Mouse (Mus musculus): Measurements from ENCODE around the gene Prkcz. TPM values are rescaled to one million over a fixed set of nuclear protein-coding genes. Genes with fewer than 3 reads are reported as not detected.

Gene Prkcz
- polyA plus RNA-seq, 1 experiment from 2014 or later = 2.4 TPM

- no peaks in the 10 kb centered on the region for H3K36me3 ChIP-seq (replicated peaks)
- H3K27me3 ChIP-seq = peaks cover 3% of the 10 kb centered on the region; the same call in 1 of the 2 replicates
- WGBS (ENCODE audit: insufficient replicate concordance) = 48% methylated on average over 1 of the region's 1 CpGs
- ATAC-seq (ENCODE audit: insufficient read depth) = no peak
- no peak overlapping the region for H3K9ac ChIP-seq
- no peak overlapping the region for H3K27ac ChIP-seq (replicated peaks)
- no peak overlapping the region for H3K4me3 ChIP-seq (replicated peaks)
- no peaks in the 10 kb centered on the region for H3K9me3 ChIP-seq (replicated peaks)
- H3K4me1 ChIP-seq (replicated peaks) = 0 out of 2 replicates have a peak, but pooled peaks cover 3% of the 10 kb centered on the region
- H3K4me2 ChIP-seq = no peak overlapping the region
Measured at GRCm38 (mm10) chr4:155280768-155281121, 80.4 kb downstream of the Prkcz start.

DNA sequence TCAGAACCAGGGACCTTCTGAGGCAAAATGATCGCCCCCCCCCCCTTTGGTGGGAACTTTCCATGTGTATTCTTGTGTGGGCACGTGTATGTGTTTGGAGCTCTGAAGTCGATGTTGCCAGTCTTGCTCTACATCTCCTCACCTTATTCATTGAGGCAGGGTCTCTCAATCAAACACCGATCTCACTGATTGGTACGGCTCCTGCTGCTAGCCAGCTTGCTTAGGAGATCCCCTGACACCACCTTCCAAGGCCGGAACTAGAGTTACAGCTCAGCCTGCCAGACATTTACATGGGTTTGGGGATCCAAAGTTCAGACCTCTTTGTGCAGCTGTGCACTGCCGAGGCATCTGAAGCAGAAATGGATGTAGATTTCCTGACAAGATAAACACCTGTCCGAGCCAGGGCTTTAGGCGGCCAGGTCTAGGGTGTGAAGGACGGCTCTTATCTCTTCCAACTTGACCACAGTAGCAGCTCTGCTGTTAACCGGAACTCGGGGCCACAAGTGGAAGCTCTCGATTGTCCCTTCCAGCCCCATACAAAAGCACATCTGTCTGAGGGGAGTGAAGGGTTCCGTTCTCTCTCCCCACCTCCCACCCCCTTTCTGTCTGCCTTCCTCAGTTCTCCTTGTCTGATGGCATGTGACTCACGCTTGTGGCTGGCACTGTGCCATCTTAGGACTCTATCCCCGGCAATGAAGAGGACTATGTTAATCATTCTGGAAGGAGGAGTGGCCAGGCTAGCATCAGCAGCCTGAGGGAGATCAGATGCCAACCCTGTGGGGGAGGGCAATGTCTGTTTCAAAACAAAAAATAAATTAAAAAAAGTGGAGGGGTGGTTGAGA, 81.0 kb downstream of the Prkcz start:
- WGBS (ENCODE audit: insufficient replicate concordance) = 40% methylated on average over 16 of the region's 16 CpGs

DNA sequence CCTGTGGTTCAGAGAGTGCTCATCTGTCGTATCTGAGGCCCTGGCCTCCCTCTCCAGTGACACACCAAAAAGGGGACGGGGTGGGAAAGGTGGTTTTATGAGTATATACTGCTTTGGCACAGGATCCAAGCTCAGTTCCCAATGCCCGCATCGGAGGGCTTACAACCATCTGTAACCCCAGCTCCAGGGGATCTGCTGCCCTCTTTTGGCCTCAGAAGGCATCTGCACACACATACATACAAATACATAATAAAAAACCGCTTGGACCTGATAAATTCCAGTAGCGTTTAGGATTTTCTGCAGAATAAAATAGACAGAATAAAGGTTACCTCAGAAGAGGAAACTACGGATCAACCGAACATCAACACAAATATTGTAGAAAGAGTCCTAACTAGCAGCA, 82.1 kb downstream of the Prkcz start:
- 56% methylated on average over 8 of the region's 8 CpGs for WGBS (ENCODE audit: insufficient replicate concordance)
- H3K4me3 ChIP-seq (replicated peaks) = no peak overlapping the region
- H3K27me3 ChIP-seq = peaks cover 3% of the 10 kb centered on the region; the same call in 1 of the 2 replicates
- H3K36me3 ChIP-seq (replicated peaks) = no peaks in the 10 kb centered on the region
- no peak overlapping the region for H3K4me2 ChIP-seq
- H3K27ac ChIP-seq (replicated peaks) = no peak overlapping the region
- H3K9me3 ChIP-seq (replicated peaks) = no peaks in the 10 kb centered on the region
- 0 out of 2 replicates have a peak, but pooled peaks cover 3% of the 10 kb centered on the region for H3K4me1 ChIP-seq (replicated peaks)
- no peak for ATAC-seq (ENCODE audit: insufficient read depth)
- H3K9ac ChIP-seq = no peak overlapping the region

More for the DNA sequence above, 81.0 kb downstream of the Prkcz start:
- H3K9ac ChIP-seq = no peak overlapping the region
- H3K4me1 ChIP-seq (replicated peaks) = 0 out of 2 replicates have a peak, but pooled peaks cover 3% of the 10 kb centered on the region
- H3K4me2 ChIP-seq = no peak overlapping the region
- H3K9me3 ChIP-seq (replicated peaks) = no peaks in the 10 kb centered on the region
- H3K4me3 ChIP-seq (replicated peaks) = no peak overlapping the region
- no peaks in the 10 kb centered on the region for H3K36me3 ChIP-seq (replicated peaks)
- no peak overlapping the region for H3K27ac ChIP-seq (replicated peaks)
- ATAC-seq (ENCODE audit: insufficient read depth) = no peak
- peaks cover 3% of the 10 kb centered on the region; the same call in 1 of the 2 replicates for H3K27me3 ChIP-seq

GRCm38 (mm10) chr4:155277963-155278362, 83.2 kb downstream of the Prkcz start:
- no peak overlapping the region for H3K4me2 ChIP-seq
- H3K36me3 ChIP-seq (replicated peaks) = no peaks in the 10 kb centered on the region
- H3K9ac ChIP-seq = no peak overlapping the region
- H3K27me3 ChIP-seq = no peaks in the 10 kb centered on the region
- no peaks in the 10 kb centered on the region for H3K9me3 ChIP-seq (replicated peaks)
- ATAC-seq (ENCODE audit: insufficient read depth) = no peak
- no peak overlapping the region for H3K4me3 ChIP-seq (replicated peaks)
- H3K4me1 ChIP-seq (replicated peaks) = 0 out of 2 replicates have a peak, but pooled peaks cover 3% of the 10 kb centered on the region
- WGBS (ENCODE audit: insufficient replicate concordance) = 59% methylated on average over 6 of the region's 6 CpGs
- no peak overlapping the region for H3K27ac ChIP-seq (replicated peaks)

DNA sequence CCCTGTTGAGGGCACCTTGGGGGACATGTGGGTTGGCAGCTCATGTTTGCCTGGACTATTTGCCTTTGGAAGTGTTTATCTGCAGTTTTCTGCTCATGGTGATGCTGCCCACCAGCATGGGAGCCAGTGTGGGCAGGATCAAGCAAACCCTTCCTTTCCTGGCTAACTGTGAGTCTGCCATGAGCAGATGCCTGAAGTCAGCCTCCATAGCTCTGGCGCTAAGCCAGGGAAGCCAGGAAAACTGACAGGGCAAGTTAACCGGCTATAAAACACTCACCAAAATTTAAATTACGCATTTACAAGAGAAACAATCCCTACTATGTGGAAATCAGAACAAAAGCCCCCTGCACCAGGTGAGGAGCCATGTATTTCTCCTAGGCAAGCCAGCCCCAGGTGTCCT, 86.3 kb downstream of the Prkcz start:
- no peak overlapping the region for H3K27ac ChIP-seq (replicated peaks)

DNA sequence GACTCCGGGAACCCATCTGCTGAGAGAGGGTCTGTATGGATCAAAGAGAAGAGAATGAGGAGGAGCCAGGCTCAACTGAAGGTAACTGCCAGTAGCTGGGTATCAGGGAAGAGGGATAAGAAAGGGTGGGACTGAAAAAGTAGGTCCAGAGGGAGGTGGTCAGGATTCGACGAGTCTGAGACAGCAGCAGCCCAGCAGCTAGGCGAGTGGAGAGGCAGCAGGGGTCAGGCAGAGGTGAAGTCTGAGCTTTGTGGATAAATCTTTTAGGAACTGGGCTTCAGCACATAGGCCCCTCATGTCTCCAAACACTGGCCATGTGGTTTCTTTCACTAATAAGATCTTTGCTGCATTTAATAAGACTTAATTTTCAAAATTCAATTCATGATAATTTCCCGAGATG, 86.7 kb downstream of the Prkcz start:
- 46% methylated on average over 5 of the region's 5 CpGs for WGBS (ENCODE audit: insufficient replicate concordance)
- H3K9ac ChIP-seq = no peak overlapping the region
- no peak overlapping the region for H3K27ac ChIP-seq (replicated peaks)
- no peak overlapping the region for H3K4me3 ChIP-seq (replicated peaks)
- no peak for ATAC-seq (ENCODE audit: insufficient read depth)
- no peaks in the 10 kb centered on the region for H3K4me1 ChIP-seq (replicated peaks)
- H3K36me3 ChIP-seq (replicated peaks) = no peaks in the 10 kb centered on the region
- H3K9me3 ChIP-seq (replicated peaks) = no peaks in the 10 kb centered on the region
- no peak overlapping the region for H3K4me2 ChIP-seq
- no peaks in the 10 kb centered on the region for H3K27me3 ChIP-seq

More for the DNA sequence above, 86.3 kb downstream of the Prkcz start:
- no peaks in the 10 kb centered on the region for H3K4me1 ChIP-seq (replicated peaks)
- no peaks in the 10 kb centered on the region for H3K27me3 ChIP-seq
- 48% methylated on average over 3 of the region's 3 CpGs for WGBS (ENCODE audit: insufficient replicate concordance)
- ATAC-seq (ENCODE audit: insufficient read depth) = no peak
- no peaks in the 10 kb centered on the region for H3K9me3 ChIP-seq (replicated peaks)
- no peak overlapping the region for H3K9ac ChIP-seq
- no peaks in the 10 kb centered on the region for H3K36me3 ChIP-seq (replicated peaks)
- H3K4me3 ChIP-seq (replicated peaks) = no peak overlapping the region
- H3K4me2 ChIP-seq = no peak overlapping the region

DNA sequence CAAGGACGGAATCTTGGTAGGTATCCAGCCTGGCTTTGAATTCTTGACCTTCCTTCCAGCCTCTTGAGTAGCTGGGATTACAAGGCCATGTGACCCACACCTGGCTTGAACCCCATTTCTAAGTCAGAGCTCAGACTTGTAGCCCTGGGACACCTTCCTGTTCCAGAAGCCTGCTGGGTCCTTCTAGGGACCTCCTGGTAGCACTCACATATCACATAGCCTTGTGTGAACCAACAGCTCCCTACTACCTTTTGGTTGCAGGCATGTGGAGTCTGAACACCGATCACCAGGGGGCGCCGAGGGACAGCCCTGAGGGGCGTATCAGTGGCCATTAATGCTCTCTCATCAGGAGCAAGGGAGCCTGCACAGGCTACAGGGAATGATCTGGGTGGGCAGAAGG, 92.8 kb downstream of the Prkcz start:
- Histone ChIP-seq H3K27ac (replicated peaks) (no peak overlapping the region), H3K9ac (no peak overlapping the region), H3K4me2 (no peak overlapping the region), H3K36me3 (replicated peaks) (no peaks in the 10 kb centered on the region), H3K4me1 (replicated peaks) (no peaks in the 10 kb centered on the region; the same call in 1 of the 2 replicates), H3K27me3 (no peaks in the 10 kb centered on the region), H3K9me3 (replicated peaks) (no peaks in the 10 kb centered on the region), H3K4me3 (replicated peaks) (no peak overlapping the region)
- ATAC-seq (ENCODE audit: insufficient read depth) = no peak
- 25% methylated on average over 5 of the region's 5 CpGs for WGBS (ENCODE audit: insufficient replicate concordance)

GRCm38 (mm10) chr4:155267639-155268175, 93.5 kb downstream of the Prkcz start:
- no peak overlapping the region for H3K4me2 ChIP-seq
- 49% methylated on average over 12 of the region's 12 CpGs for WGBS (ENCODE audit: insufficient replicate concordance)
- no peaks in the 10 kb centered on the region; the same call in 1 of the 2 replicates for H3K4me1 ChIP-seq (replicated peaks)
- H3K9me3 ChIP-seq (replicated peaks) = no peaks in the 10 kb centered on the region
- no peaks in the 10 kb centered on the region for H3K36me3 ChIP-seq (replicated peaks)
- no peak overlapping the region for H3K9ac ChIP-seq
- no peak for ATAC-seq (ENCODE audit: insufficient read depth)
- H3K4me3 ChIP-seq (replicated peaks) = no peak overlapping the region
- H3K27me3 ChIP-seq = no peaks in the 10 kb centered on the region
- no peak overlapping the region for H3K27ac ChIP-seq (replicated peaks)

GRCm38 (mm10) chr4:155267047-155267543, 94.1 kb downstream of the Prkcz start:
- Histone ChIP-seq H3K4me1 (replicated peaks) (no peaks in the 10 kb centered on the region; the same call in 1 of the 2 replicates), H3K9me3 (replicated peaks) (no peaks in the 10 kb centered on the region), H3K27ac (replicated peaks) (no peak overlapping the region), H3K36me3 (replicated peaks) (no peaks in the 10 kb centered on the region), H3K9ac (no peak overlapping the region), H3K4me2 (no peak overlapping the region), H3K27me3 (no peaks in the 10 kb centered on the region), H3K4me3 (replicated peaks) (no peak overlapping the region)
- 56% methylated on average over 7 of the region's 7 CpGs for WGBS (ENCODE audit: insufficient replicate concordance)
- no peak for ATAC-seq (ENCODE audit: insufficient read depth)

- Histone ChIP-seq H3K27ac (replicated peaks) (no peak overlapping the region), H3K36me3 (replicated peaks) (no peaks in the 10 kb centered on the region), H3K9me3 (replicated peaks) (no peaks in the 10 kb centered on the region), H3K9ac (no peak overlapping the region), H3K4me1 (replicated peaks) (no peaks in the 10 kb centered on the region; the same call in 1 of the 2 replicates), H3K27me3 (no peaks in the 10 kb centered on the region), H3K4me2 (no peak overlapping the region), H3K4me3 (replicated peaks) (no peak overlapping the region)
- ATAC-seq (ENCODE audit: insufficient read depth) = no peak
- WGBS (ENCODE audit: insufficient replicate concordance) = 69% methylated on average over 3 of the region's 3 CpGs
Measured at GRCm38 (mm10) chr4:155264521-155265321, 96.4 kb downstream of the Prkcz start.

DNA sequence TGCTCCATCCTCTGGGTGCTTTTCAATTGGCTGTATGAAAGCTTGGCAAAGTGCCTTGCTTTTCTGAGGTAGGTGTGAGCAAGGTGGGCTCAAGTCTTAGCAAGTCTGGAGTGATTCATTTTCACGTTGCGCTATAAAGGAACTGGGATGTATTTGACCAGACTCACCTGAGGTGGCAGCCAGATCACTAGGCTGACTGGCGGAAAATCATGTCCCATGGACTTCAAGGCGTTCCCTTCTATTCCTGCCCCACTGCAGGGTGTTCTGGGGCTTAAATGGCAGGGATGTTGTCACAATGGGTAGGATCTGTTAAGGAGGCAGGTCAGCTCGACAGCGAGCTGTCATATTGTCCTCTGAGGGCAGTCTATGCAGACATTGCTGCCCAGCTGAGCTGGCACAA, 108.9 kb downstream of the Prkcz start:
- no peaks in the 10 kb centered on the region for H3K27me3 ChIP-seq
- H3K9me3 ChIP-seq (replicated peaks) = no peaks in the 10 kb centered on the region
- 74% methylated on average over 6 of the region's 6 CpGs for WGBS (ENCODE audit: insufficient replicate concordance)
- no peak for ATAC-seq (ENCODE audit: insufficient read depth)
- no peak overlapping the region for H3K9ac ChIP-seq
- peaks cover 5% of the 10 kb centered on the region; the same call in 1 of the 2 replicates for H3K36me3 ChIP-seq (replicated peaks)
- peaks cover 22% of the 10 kb centered on the region for H3K4me1 ChIP-seq (replicated peaks)
- no peak overlapping the region for H3K27ac ChIP-seq (replicated peaks)
- H3K4me2 ChIP-seq = no peak overlapping the region
- no peak overlapping the region for H3K4me3 ChIP-seq (replicated peaks)

Data from liver, embryonic 15.5 days (tissue).